Mouse (Mus musculus) forebrain, embryonic 10.5 days (tissue): ENCODE results near the gene Gm20479. TPM values are rescaled to one million over a fixed set of nuclear protein-coding genes. Genes with fewer than 3 reads are reported as not detected.

Source experiments
- DNase-seq: peaks from one replicate; pipeline ENCODE4 v3.0.0-alpha.2; 2017; ENCODE audit warnings: low spot score; ENCODE audit errors: extremely low spot score
- H3K27ac ChIP-seq: fragments of 300-500 bp; sonication (generic); 2 replicates; pipeline ENCODE4 v1.5.1; 2016; ENCODE audit warnings: mild to moderate bottlenecking
- H3K27me3 ChIP-seq: fragments of 300-500 bp; sonication (generic); 2 replicates; pipeline ENCODE4 v1.6.1; 2016; ENCODE audit warnings: mild to moderate bottlenecking; ENCODE audit not compliant: poor library complexity, severe bottlenecking
- H3K36me3 ChIP-seq: fragments of 300-500 bp; sonication (generic); replicated peaks from 2 replicates; pipeline ENCODE4 v1.6.1; 2016; ENCODE audit warnings: mild to moderate bottlenecking, moderate library complexity
- H3K4me1 ChIP-seq: fragments of 300-500 bp; sonication (generic); 2 replicates; pipeline ENCODE4 v1.6.1; 2016
- H3K4me3 ChIP-seq: fragments of 300-500 bp; sonication (generic); 2 replicates; pipeline ENCODE4 v1.5.1; 2016; ENCODE audit warnings: mild to moderate bottlenecking, moderate library complexity
- H3K9me3 ChIP-seq: fragments of 300-500 bp; sonication (generic); 2 replicates; pipeline ENCODE4 v1.6.1; 2016; ENCODE audit warnings: mild to moderate bottlenecking, moderate library complexity
- WGBS: fragments of 180-500 bp; shearing (Covaris S2); methylation state at CpG from one replicate; pipeline ENCODE4 v1.1.7; 2016; 5-methylcytosine and 5-hydroxymethylcytosine counted together
- polyA plus RNA-seq: library from polyadenylated mRNA; unstranded; fragments of >200 nt; fragmentation: Nextera tagmentation; extraction: Ambion mirVana; gene quantifications from 2 replicates; pipeline ENCODE4 v1.2.1, GENCODE M21; 2016

Gene Gm20479
- polyA plus RNA-seq, 1 experiment from 2014 or later: 1.4 TPM

DNA sequence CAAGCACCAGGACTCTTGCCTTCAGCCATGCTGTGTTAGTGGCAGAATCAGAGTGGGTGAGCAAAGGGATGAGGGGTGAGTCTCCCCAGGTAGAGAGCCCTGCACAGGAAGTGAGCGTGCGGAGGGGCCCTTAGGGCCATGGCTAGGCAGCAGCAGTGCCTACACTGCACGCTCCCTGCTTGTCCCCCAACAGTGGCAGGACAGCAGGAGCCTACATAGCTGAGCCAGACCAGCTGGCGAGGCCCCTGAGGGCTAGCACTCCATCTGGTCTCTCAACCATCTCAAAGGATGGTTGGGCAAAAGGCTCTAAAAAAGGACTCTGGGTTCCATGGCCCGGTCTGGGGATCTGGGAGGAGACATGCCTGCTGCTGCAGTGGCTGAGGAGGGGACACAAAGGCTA, 26.9 kb upstream of the Gm20479 start:
- peaks cover 6% of the 10 kb centered on the region for H3K27me3 ChIP-seq
- WGBS: 79% methylated on average over 5 of the region's 5 CpGs

DNA sequence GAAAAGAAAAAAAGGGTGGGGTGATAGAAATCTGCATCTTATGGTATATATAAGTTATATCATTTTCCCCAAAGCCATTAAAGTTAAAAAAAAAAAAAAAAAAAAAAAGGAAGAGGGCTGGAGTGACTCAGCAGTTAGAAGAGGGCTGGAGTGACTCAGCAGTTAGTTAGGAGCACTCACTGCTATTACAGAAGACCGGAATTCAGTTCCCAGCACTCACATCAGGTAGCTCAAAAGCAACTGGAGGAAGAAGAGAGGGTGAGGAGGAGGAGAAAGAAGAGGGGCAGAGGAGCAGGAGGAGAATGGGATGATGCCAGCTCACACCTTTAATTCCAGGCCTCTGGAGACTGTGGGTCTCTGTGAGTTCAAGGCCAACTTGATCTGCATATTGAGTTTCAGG, 26.0 kb upstream of the Gm20479 start:
- H3K27me3 ChIP-seq: peaks cover 15% of the 10 kb centered on the region
- no peak overlapping the region for H3K4me3 ChIP-seq
- no peaks in the 10 kb centered on the region for H3K36me3 ChIP-seq
- H3K4me1 ChIP-seq: peaks cover 5% of the 10 kb centered on the region; the same call in 1 of the 2 replicates
- H3K27ac ChIP-seq: no peak overlapping the region
- DNase-seq: no peak
- no peaks in the 10 kb centered on the region for H3K9me3 ChIP-seq
- WGBS: 73% methylated on average over 1 of the region's 1 CpGs

More for the DNA sequence above, 26.9 kb upstream of the Gm20479 start:
- peaks cover 5% of the 10 kb centered on the region; the same call in 1 of the 2 replicates for H3K4me1 ChIP-seq
- no peaks in the 10 kb centered on the region for H3K9me3 ChIP-seq
- DNase-seq: no peak
- no peaks in the 10 kb centered on the region for H3K36me3 ChIP-seq
- no peak overlapping the region for H3K27ac ChIP-seq
- no peak overlapping the region for H3K4me3 ChIP-seq

DNA sequence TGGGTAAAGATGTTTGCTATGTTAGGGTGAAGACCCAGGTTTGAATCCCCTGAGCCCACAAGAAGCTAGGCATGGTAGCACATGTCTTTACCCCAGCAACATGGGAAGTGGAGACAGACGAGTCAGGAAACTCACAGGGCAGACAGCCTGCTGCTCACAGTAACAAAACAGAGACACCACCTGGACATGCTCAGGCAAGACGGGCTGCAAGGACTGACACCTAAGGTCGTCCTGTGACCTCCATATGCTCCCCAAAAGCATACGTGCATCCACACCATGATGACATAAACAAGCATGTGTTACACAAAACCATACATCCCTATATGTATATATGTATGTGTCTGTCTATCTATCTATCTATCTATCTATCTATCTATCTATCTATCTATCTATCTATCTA, 24.3 kb upstream of the Gm20479 start:
- 65% methylated on average over 4 of the region's 4 CpGs for WGBS
- Histone ChIP-seq H3K4me1 (peaks cover 5% of the 10 kb centered on the region; the same call in 1 of the 2 replicates), H3K9me3 (no peaks in the 10 kb centered on the region), H3K36me3 (no peaks in the 10 kb centered on the region), H3K27ac (no peak overlapping the region), H3K27me3 (peaks cover 31% of the 10 kb centered on the region), H3K4me3 (no peak overlapping the region)
- no peak for DNase-seq

DNA sequence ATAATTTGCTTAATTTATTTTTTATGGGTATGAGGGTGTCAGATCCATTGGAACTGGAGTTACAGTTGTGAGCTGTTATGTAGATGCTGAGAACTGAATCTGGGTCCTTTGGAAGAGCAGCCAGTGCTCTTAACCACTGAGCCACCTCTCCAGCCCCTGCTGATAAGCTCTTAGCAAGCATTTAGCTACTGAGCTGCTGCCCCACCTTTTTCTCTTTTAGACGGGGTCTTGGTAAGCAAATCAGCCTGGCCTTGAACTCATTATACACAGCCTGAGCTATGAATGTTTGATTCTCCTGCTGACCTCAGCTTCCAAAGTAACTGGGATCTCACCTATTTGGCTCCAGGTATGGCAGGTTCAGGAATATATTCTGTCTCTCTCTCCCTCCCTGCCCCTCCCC, 23.8 kb upstream of the Gm20479 start:
- H3K9me3 ChIP-seq: no peaks in the 10 kb centered on the region
- no peak for DNase-seq
- no peak overlapping the region for H3K27ac ChIP-seq
- WGBS: 66% methylated on average over 1 of the region's 1 CpGs
- H3K4me1 ChIP-seq: peaks cover 5% of the 10 kb centered on the region; the same call in 1 of the 2 replicates
- H3K4me3 ChIP-seq: no peak overlapping the region
- no peaks in the 10 kb centered on the region for H3K36me3 ChIP-seq
- peaks cover 37% of the 10 kb centered on the region for H3K27me3 ChIP-seq

DNA sequence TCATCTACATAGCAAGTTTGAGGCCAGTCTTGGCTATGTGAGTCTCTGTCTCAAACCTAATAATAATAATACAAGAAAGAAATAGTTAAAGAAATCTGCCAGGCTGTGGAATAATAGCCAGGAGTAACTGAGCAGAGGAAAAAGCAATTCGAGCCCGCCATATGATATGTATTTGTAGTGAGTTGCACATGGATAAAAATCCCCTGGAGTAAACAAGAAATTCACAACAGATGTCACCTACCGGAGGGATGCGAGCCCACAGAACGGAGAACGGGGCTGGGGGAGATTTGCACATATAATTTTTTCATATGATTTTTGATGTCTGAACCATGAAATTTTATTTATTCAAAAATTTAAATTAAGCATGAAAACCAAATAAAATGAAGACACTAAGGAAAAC, 22.6 kb upstream of the Gm20479 start:
- no peak for DNase-seq
- no peaks in the 10 kb centered on the region for H3K36me3 ChIP-seq
- 81% methylated on average over 6 of the region's 6 CpGs for WGBS
- H3K27ac ChIP-seq: no peak overlapping the region
- H3K27me3 ChIP-seq: peaks cover 49% of the 10 kb centered on the region
- no peak overlapping the region for H3K4me3 ChIP-seq
- 0 out of 2 replicates have a peak, but pooled peaks cover 2% of the 10 kb centered on the region for H3K9me3 ChIP-seq
- peaks cover 9% of the 10 kb centered on the region; the same call in 1 of the 2 replicates for H3K4me1 ChIP-seq

DNA sequence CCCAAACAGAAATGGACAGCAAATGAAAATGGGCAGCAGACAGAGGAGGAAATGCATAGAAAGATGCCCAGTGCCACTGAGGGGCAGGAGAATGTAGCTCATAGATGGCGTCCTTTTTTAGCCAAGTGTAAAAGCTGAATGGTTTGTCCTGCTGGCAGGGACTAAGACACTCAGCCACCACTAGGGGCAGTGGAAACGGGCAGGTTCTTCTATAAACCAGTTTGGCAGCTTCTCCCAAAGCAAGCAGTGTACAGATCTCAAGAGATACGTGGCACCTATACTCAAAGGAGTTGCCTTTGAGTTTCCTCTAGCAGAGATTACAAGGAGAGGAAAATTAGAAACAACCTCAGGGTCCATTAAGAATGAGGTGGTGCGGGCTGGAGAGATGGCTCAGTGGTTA, 21.2 kb upstream of the Gm20479 start:
- H3K9me3 ChIP-seq: 0 out of 2 replicates have a peak, but pooled peaks cover 5% of the 10 kb centered on the region
- H3K4me3 ChIP-seq: no peak overlapping the region
- peaks cover 4% of the 10 kb centered on the region; the same call in 1 of the 2 replicates for H3K4me1 ChIP-seq
- no peaks in the 10 kb centered on the region for H3K36me3 ChIP-seq
- no peak for DNase-seq
- peaks cover 63% of the 10 kb centered on the region for H3K27me3 ChIP-seq
- no peak overlapping the region for H3K27ac ChIP-seq
- 28% methylated on average over 4 of the region's 4 CpGs for WGBS

DNA sequence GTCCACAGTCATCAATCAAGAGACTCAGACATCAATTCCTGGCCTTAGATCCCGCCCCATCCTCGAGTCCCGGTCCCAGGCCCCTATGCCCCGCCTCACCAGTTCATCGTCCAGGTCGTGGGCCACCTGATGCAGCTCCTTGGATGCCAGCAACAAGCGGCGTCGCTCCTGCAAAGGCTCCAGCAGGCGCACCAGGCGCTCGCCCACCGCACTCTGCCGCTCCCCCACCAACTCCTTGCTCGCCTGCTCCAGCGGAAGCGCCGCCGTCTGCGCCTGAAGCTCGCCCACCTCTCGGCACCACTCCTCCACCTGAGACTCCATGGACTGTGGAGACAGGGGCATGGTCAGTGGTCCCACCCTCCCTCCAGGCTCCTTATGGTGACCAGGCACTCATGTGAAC, 18.1 kb upstream of the Gm20479 start:
- peaks cover 7% of the 10 kb centered on the region for H3K9me3 ChIP-seq

DNA sequence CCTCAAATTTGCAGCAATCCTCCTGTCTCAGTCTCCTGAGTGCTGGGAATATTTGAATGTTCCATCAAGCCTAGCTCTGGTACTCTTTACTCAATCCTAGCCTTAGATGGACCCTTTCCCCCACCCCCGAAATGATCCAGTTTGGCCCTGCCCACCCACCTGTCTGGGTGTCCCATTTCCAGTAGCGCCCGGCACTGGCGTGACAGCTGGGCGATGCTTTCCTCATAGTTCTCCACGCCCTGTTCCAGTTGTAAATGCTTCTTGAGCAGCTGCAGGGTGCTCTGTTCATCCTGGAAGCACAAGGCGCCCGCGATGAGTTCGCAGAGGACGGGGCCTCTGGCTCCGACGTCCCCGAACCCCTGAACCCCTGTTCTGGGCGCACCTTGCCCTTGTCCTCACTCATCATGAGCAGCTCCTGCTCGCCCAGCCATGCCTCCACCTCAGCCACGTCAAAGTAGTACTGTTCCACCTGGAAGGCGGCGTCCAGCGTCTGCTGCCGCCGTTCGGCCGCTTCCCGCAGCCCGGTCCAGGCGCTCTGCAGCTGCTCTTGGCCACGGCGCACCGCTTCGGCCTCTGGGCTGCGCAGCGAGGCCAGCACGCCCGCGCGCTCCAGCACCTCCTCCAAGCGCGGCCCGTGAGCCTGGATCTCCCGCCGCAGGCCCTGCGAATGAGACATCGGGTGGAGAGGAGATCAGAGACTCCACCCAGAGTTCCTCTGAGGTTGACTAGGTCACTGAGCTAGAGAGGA, 14.7 kb upstream of the Gm20479 start:
- Histone ChIP-seq H3K27me3 (peaks cover 100% of the 10 kb centered on the region), H3K4me3 (peak overlapping the region; percentile 34), H3K27ac (no peak overlapping the region), H3K9me3 (peaks cover 14% of the 10 kb centered on the region), H3K36me3 (no peaks in the 10 kb centered on the region), H3K4me1 (peaks cover 22% of the 10 kb centered on the region)
- no peak for DNase-seq
- 6% methylated on average over 44 of the region's 44 CpGs for WGBS

More for the DNA sequence above, 18.1 kb upstream of the Gm20479 start:
- H3K36me3 ChIP-seq: no peaks in the 10 kb centered on the region
- H3K27me3 ChIP-seq: peaks cover 91% of the 10 kb centered on the region
- 1% methylated on average over 22 of the region's 22 CpGs for WGBS
- peak overlapping the region; percentile 29 for H3K4me3 ChIP-seq
- peaks cover 12% of the 10 kb centered on the region for H3K4me1 ChIP-seq
- H3K27ac ChIP-seq: no peak overlapping the region
- DNase-seq: no peak

DNA sequence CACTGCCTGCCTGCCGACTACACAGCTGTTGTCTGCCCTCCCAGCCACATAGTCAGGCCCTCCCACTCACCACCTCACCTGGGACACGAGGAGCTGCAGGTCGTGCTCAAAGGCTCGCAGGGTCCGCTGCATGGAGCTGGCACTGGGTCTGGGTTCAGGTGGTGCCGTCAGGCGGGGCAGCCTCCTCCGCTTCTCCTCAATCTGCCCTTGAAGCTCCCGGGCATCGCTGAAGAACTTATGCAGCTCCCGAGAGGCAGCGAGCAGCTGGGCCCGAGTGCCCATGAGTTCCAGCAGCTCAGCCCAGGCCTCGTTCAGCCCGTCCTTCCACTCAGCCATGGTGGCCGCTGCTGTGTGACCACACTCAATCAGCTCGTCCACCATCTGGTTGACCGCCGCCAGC, 11.9 kb upstream of the Gm20479 start:
- H3K4me3 ChIP-seq: no peak overlapping the region
- no peaks in the 10 kb centered on the region for H3K36me3 ChIP-seq
- DNase-seq: no peak
- H3K27me3 ChIP-seq: peaks cover 100% of the 10 kb centered on the region
- H3K9me3 ChIP-seq: peaks cover 15% of the 10 kb centered on the region
- peaks cover 22% of the 10 kb centered on the region for H3K4me1 ChIP-seq
- H3K27ac ChIP-seq: no peak overlapping the region
- 88% methylated on average over 19 of the region's 19 CpGs for WGBS

DNA sequence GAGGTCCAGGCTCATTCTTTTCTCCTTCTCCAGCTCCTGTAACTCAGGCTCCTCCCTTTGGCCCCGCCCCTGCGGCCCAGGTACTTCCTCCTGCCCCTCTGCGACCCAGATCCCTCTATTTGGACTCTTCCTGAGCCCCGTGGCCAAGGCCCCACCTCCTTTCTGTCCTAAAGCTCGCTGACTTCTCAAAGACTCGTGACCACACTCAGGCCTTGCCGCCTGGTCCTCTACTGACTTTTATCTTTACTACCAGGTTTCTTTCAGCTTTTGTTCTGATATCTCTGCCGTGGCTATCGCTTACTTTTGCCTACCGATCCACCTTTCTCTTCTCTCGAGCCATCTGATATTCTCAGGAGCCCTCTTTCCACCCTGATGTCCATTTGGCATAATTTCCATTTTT, 10.8 kb upstream of the Gm20479 start:
- peaks cover 100% of the 10 kb centered on the region for H3K27me3 ChIP-seq
- peaks cover 25% of the 10 kb centered on the region for H3K4me1 ChIP-seq
- H3K4me3 ChIP-seq: peak overlapping the region; percentile 27; the same call in 1 of the 2 replicates
- H3K27ac ChIP-seq: no peak overlapping the region
- DNase-seq: no peak
- peaks cover 13% of the 10 kb centered on the region for H3K9me3 ChIP-seq
- WGBS: 15% methylated on average over 11 of the region's 11 CpGs
- H3K36me3 ChIP-seq: no peaks in the 10 kb centered on the region

DNA sequence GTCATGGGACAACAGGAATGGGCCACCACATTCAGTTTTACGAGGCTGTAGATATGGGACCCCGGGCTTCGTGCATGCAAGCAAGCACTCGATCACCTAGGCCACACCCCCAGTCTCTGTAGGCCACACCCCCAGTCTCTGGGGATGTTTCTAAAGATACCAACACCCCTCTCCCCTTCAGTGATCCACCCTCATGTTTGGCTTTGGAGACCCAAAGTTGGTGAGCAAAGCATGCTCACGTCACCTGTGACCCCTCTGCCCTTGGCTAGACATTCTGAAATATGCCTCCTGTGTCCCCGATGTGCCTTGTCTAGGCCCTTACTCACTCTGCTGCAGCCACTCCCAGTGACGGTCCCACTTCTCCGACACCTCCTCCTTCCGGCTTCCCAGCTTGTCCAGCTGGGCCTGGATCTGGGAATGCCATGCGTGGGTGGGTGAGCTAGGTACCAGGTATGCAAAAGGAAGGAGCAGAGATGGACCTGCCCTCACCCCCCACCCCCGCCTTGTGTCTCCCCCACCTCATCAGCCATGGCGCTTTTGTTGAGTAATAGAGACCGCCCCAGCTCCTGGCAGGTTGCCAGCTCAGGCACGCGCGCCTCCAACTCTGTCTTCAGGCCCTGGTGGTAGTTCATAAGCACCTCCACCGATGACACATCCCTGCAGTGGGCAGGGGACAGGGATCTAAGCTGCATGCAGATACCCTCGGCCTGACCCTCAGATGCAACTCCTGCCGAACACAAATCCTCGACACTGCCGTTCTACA, 9.0 kb upstream of the Gm20479 start:
- 47% methylated on average over 21 of the region's 21 CpGs for WGBS
- no peaks in the 10 kb centered on the region for H3K36me3 ChIP-seq
- peaks cover 98% of the 10 kb centered on the region for H3K27me3 ChIP-seq
- H3K4me1 ChIP-seq: peaks cover 24% of the 10 kb centered on the region
- no peak overlapping the region for H3K4me3 ChIP-seq
- DNase-seq: no peak
- peaks cover 13% of the 10 kb centered on the region for H3K9me3 ChIP-seq
- no peak overlapping the region for H3K27ac ChIP-seq

DNA sequence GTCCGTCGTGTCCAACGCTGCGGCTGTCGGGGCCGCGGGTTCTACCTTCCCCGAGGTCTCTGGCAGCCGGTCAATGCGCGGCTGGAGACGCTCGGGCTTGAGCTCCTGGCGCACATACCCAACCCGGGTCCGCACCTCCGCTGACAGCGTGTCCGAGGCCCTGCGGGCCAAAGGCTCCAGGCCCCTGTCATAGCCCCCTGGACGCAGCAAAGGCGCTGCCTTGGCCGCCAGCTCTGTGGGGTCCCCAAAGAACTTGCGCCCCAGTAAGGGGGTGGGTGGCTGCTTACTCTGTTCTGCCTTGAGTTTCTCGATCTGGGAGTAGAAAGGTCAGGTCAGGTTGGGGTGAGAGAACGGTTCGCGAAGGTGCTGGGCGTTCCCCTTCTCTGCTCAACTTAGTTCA, 7.2 kb upstream of the Gm20479 start:
- H3K36me3 ChIP-seq: no peaks in the 10 kb centered on the region
- no peak overlapping the region for H3K27ac ChIP-seq
- DNase-seq: no peak
- H3K4me3 ChIP-seq: peak overlapping the region; percentile 16
- H3K27me3 ChIP-seq: peaks cover 83% of the 10 kb centered on the region
- H3K9me3 ChIP-seq: peaks cover 10% of the 10 kb centered on the region; the same call in 1 of the 2 replicates
- peaks cover 32% of the 10 kb centered on the region for H3K4me1 ChIP-seq
- 3% methylated on average over 29 of the region's 29 CpGs for WGBS
